Mouse (Mus musculus) CD8-positive naive resting alpha-beta T cell, adult 2 months (primary cell): ENCODE data around the gene Fcgr3.
"Not testable (repeated sequence)": the region's sequence is repeated elsewhere in the genome, so short reads cannot be mapped to it uniquely, and the experiment has no call there.

Experiments used
- DNase-seq, 2 experiments: peaks; one replicate each; pipeline ENCODE4 v3.0.0; 2022; ENCODE audit warnings: low read depth in 2 of 2, low spot score in 2 of 2

Gene Fcgr3

GRCm38 (mm10) chr1:171088237-171088869, 23.6 kb upstream of the Fcgr3 start:
- DNase-seq: not testable (repeated sequence)

- no peak for DNase-seq
Measured at GRCm38 (mm10) chr1:171085718-171086117, 21.0 kb upstream of the Fcgr3 start.

DNA sequence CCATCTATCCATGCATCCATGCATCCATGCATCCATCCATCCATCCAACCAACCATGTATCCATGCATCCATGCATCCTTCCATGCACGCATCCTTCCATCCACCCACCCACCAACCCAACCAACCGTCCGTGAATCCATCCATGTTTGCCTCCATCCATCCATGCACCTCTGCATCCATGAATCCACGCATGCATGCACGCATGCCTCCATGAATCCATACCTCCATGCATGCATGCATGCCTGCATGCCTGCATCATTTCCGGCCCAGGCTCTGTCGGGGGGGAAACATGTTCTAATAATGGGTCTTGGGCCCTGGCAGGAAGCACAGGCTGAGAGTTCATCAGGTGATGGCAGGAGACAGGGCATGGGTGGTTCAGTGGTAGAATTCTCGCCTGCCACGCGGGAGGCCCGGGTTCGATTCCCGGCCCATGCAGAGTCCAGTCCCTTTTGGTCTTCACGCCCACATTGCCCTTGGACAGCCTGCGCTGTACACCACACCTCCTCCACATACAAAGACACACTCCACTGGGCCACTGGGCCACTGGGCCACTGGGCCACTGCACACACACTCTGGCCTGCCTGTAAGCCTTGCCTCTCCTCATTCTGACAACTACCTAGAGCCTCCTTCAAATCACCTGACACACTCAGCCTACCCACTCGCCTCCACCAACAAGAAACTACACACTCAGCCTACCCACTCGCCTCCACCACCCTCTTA, 16.9 kb upstream of the Fcgr3 start:
- DNase-seq: not testable (repeated sequence)

DNA sequence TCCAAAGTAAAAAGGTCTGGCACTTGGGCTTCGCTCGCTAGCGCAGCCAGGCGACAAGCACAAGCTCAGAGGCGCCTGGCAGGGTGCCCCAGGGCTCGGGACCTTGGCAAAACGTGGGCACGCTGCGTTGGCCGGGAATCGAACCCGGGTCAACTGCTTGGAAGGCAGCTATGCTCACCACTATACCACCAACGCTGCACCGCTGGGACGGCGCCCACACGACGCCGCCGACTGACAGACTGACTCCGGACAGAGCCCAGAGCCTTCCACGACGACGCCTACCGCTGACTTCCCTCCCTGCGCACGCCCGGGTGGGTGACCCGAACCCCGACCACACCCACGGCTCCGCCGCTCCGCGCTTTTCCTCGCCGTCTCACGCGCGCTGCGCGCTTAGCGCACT, 15.1 kb upstream of the Fcgr3 start:
- not testable (repeated sequence) for DNase-seq

GRCm38 (mm10) chr1:171079345-171079744, 14.6 kb upstream of the Fcgr3 start:
- DNase-seq: not testable (repeated sequence)

DNA sequence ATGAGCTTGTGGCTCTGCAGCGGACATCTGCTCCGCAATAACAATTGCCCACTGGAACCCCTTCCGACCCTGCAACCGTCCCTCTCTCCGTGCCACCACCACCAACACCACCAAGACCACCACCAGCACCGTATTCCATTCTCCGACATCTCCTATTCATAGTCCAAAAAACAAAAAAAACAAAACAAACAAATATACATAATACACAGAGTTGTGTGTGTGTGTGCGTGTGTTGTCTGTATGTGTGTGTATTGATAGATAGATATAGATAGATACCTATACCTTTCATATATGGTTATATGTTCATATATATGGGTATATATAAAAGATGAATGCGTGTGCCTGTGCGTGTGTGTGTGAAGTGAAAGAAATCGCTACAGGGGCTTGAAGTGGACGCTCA, 13.7 kb upstream of the Fcgr3 start:
- DNase-seq: not testable (repeated sequence)

DNA sequence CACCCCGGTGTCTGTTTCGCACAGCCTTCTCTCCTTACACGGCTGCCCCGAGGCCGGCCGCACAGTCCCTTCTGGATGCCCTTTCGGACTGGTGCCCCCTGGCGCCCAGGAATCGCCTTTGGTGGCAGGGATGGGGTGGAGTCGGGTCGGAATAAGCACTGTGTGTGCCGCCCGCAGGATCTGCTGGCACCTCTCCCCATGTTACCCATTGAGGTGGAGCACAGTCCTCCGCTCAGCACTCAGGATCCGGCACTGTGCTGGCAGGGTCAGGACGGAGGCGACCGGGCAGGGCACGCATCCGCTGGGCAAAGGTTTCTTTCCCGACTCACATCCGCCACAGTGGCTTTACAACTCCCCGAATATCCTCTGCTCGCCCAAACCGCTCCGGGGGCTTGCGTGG, 13.2 kb upstream of the Fcgr3 start:
- not testable (repeated sequence) for DNase-seq

GRCm38 (mm10) chr1:171077192-171077591, 12.5 kb upstream of the Fcgr3 start:
- DNase-seq: not testable (repeated sequence)

GRCm38 (mm10) chr1:171076176-171076575, 11.4 kb upstream of the Fcgr3 start:
- DNase-seq: not testable (repeated sequence)

DNA sequence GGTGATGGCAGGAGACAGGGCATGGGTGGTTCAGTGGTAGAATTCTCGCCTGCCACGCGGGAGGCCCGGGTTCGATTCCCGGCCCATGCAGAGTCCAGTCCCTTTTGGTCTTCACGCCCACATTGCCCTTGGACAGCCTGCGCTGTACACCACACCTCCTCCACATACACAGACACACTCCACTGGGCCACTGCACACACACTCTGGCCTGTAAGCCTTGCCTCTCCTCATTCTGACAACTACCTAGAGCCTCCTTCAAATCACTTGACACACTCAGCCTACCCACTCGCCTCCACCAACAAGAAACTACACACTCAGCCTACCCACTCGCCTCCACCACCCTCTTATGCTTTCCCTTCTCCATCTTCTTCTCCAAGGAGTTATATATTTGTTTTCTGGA, 9.5 kb upstream of the Fcgr3 start:
- DNase-seq: not testable (repeated sequence)

- not testable (repeated sequence) for DNase-seq
Measured at GRCm38 (mm10) chr1:171072217-171072616, 7.5 kb upstream of the Fcgr3 start.

- not testable (repeated sequence) for DNase-seq
Measured at GRCm38 (mm10) chr1:171071726-171072125, 7.0 kb upstream of the Fcgr3 start.

DNA sequence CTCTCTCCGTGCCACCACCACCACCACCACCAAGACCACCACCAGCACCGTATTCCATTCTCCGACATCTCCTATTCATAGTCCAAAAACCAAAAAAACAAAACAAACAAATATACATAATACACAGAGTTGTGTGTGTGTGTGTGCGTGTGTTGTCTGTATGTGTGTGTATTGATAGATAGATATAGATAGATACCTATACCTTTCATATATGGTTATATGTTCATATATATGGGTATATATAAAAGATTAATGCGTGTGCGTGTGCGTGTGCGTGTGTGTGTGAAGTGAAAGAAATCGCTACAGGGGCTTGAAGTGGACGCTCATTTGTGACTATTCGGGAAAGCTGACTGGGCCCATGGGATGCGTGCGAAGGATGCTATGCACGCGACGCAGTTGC, 6.1 kb upstream of the Fcgr3 start:
- not testable (repeated sequence) for DNase-seq

DNA sequence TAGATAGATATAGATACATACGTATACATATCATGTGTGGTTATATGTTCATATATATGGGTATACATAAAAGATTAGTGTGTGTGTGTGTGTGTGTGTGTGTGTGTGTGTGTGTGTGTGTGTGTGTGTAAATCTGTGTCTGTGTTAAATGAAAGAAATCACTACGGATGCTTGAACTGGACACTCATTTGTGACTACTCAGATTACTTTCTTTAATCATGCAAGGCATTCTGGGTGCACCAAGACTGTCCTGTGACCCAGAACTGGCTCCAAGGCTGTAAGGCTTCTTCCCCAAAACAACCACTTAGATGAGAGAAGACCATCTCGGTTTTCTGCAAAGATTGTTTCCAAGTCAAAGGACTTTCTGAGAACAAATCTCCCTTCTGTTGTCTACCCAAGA, 4.8 kb upstream of the Fcgr3 start:
- not testable (repeated sequence) for DNase-seq

- not testable (repeated sequence) for DNase-seq
Measured at GRCm38 (mm10) chr1:171067928-171068327, 3.2 kb upstream of the Fcgr3 start.

- DNase-seq: not testable (repeated sequence)
Measured at GRCm38 (mm10) chr1:171066583-171066982, 1.8 kb upstream of the Fcgr3 start.

GRCm38 (mm10) chr1:171065768-171066167, 1.0 kb upstream of the Fcgr3 start:
- DNase-seq: peak in 1 of 2 experiments; percentile 42

DNA sequence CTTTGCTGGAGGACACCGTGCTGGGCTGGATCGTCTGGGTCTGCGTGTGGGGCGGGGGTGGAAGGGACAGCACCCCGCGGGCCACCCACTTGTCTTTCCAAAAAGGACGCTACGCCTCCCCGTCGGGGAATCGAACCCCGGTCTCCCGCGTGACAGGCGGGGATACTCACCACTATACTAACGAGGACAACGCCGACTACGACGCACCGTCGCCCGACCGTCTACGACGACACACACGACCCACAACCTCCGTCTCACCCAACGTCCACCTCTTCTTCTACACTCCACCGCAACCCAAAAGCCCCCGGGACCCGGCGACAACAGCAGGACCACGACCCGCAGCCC, 480 bp upstream of the Fcgr3 start:
- peak in 1 of 2 experiments; percentile 53 for DNase-seq

DNA sequence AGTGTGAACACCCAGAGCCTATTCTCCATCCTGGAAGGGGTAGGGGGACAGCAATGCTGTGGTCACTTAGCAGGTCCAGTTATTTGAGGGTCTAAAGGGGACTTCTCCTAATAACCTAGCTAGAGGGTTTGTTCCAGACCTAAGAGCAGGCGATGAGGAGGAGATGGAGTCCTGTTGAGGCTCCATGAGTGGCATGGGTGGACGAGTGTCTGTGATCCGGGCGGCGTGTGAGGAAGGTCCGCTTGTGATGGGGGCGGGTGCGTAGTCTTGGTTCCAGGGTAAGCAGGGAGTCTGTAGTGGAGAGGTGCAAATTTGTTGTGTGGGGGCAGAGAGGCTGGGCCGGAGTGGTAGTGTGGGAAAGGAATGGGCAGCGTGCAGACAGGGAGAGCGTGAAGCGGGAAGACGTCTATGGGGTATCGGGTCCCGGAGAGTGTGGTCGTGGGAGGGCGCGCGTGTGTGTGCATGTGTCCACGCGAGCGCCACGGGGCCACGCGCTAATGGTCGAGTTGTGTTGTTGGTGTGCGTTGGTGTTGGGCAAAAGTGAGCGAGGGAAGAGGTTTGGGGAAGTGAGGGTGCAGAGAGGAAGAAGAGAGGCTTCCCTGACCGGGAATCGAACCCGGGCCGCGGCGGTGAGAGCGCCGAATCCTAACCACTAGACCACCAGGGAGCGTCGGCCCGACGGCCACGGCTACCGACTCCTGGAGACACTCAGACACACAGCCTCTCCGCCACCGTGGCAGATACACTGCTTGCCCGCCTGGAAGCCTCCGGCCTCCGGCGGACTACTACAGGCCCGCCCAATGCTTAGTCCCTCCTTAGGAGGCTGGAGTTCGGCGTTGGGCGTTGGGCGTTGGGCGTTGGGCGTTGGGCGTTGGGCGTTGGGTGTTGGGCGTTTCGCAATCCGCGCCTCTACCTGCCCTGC, 905 bp downstream of the Fcgr3 start:
- peak in 1 of 2 experiments; percentile 47 for DNase-seq

- DNase-seq: no peak
Measured at GRCm38 (mm10) chr1:171061566-171061965, 3.2 kb downstream of the Fcgr3 start.

DNA sequence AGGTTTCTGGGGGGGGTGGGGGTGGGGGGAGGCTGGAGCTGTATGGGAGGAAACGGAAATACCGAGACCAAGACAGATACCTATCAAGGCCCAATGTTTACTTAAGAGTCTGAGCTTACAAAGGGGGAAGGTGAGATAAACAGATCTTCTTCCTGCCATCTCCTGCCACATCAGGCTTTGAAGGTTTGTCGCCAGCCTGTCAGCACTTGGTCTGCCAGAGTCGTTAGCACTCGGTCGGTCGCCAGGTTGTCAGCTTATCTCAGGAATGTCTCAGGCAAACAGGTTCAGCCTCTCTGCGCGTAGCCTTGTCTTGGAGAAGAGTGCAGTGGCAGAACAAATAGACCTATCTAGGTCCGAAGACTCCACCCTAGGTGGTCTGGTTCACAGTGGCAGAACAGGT, 4.3 kb downstream of the Fcgr3 start:
- no peak for DNase-seq

DNA sequence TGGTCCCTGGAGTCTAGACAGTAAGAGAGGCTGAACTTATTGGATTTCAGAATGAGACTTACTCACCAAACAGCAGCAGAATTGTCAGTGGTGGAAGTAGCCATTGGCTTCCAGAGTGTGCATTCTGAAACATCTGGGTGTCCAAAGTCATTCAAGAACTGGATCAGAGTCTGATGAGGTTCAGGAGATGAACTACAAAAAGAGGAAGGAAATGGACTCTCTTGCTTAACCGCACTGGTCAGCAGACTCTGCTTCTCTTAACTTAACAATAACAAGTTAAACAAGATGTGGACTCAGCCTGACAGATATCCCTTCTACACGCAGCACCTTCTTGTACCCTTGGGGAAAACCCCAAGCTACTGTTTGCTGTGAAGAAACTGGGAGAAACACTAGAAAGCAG, 5.5 kb downstream of the Fcgr3 start:
- no peak for DNase-seq
